Mouse (Mus musculus) adrenal gland, postnatal 10 days (tissue): ENCODE data around the gene Mthfd1. TPM values are rescaled to one million over a fixed set of nuclear protein-coding genes. Genes with fewer than 3 reads are reported as not detected.
A peak's percentile ranks its signal among the peaks of the same experiment; 100 is the strongest.

Experiments used
- DNase-seq: peaks from one replicate; pipeline ENCODE4 v3.0.0; 2021; ENCODE audit warnings: mixed read lengths
- total RNA-seq, 2 experiments: library from RNA; stranded (reverse); gene quantifications; 2 replicates each; pipeline ENCODE4 v1.2.3; 2021

The Mthfd1 gene
- total RNA-seq, 2 experiments from 2014 or later, result 51.5 to 52.5 TPM

DNA sequence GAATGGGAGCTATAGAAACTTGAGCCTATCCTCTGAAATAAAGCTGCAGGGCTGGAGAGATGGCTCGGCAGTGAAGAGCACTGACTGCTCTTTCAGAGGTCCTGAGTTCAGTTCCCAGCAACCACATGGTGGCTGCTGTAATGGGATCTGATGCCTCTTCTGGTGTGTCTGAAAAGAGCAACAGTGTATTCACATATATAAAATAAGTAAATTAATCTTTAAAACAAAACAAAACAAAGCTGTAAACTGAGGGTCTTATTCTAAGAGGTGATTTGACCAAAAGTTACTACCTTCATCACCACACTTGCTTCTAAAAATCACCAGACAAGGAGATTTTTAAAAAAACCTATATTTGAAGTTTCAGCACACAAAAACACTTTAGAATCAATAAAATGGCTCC, 105.8 kb downstream of the Mthfd1 start:
- no peak for DNase-seq

DNA sequence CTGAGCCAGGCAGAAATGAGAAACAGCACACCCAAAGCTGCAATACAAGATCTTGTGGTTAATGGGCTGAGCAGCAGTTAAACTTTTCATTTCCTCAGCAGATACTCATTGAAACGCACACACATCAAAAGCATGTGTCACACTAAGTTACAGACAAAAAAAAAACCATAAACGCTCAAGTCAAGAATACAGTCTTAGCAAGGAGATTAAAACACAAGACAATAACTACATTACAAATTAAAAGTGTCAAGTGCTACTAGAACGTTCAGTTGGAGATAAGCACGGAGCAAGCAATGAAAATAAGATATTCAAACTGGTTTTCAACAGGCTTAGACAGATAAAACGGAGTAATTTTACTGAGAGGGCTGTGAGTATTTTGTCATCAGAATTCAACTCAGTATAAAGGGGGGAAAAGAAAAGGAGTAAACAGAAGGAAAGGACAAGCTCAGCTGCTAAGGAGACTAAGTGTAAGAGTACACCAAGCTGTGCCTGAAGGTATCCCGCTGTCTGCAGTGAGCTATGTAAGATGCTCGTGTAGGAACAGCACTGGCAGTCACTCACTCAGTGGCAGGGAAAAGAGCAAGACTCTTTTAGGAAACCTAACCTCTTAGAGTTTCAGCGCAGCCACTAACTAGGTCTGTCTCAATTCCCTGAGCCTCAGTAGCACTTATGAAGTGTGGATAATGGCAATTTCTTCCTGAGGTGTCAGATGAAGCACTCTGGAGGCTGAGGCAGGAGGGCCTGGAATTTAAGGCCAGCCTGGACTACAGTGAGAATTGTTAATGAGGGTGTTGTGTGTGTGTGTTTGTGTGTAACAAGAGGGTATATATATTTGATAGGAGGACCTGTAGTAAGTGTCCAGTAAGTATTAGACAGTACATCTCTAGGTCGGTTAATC, 106.6 kb downstream of the Mthfd1 start:
- no peak for DNase-seq

DNA sequence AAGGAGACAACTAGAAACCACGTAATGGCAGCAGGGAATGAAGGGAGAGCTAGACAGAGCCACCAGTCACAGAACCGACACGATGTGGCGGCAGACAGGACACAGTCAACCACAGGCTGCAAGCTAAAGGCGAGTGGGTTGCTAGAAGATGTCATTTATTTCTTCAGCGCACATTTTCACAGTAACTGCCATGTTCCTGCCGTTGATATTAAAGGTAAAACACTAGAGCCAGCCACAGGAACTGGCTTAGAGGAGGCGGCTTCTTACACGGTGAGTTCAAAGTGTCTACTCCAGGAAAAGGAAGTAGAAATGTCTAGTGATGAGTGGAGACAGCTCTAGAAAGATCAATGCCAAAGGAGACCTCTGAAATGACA, 107.2 kb downstream of the Mthfd1 start:
- DNase-seq, result no peak

DNA sequence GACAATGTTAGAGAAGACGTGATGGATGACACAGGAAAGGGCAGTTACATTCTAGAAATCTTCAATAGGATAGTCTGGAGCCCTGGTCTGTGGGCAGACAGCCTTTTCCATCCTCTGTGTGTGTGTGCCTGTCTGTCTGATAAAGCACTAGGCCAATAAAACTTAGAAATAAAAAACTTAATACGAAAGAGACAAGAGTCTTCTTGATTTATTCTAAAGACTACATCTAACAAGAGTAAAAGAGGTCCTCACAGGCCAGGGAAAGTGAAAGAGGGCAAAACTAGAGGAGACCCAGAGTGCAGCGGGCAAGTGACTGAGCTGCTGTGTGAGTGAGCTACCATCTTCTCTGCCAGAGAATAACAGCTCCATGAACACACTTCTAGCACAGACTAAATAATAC, 111.2 kb downstream of the Mthfd1 start:
- DNase-seq, result no peak

DNA sequence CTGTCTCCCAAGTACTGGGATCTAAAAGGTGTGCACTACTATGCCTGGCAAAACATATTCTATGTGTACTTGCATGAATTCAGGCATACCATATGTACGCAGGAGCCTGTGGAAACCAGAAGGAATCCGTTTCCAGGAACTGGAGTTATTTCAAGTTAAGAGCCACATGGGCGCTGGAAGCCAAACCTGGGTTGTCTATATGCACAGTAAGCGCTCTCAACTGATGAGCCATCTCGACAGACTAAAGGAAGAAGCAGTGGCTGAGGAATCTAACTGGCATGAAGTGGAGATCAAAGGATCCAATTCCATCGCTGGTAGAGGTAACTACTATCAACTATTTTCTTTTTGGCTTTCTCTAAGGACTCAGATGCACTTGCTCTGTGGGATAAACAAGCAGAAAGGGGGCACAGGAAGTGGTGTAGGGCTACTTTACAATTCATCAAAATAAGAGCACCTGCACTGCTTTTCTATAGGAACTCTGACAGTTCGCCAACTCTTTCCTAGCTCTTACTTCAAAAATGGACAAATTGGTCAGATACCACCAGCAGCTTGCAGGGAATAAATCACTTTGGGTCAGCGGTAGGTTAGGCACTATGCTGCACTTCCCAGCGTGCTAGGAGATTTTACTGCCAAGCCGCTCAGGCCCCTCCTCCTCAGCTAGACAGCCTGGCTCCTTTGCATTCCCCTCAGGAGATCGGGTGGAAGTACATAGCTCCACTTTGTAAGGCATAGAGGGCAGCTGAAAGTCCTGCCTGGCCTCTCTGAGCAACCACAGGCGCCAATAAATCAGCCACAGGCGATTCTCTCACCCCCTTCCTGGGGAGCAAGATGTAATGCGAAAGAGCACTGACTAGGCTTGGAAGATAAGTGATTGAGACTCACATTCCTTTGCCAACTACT, 112.2 kb downstream of the Mthfd1 start:
- peak; percentile 64 for DNase-seq

DNA sequence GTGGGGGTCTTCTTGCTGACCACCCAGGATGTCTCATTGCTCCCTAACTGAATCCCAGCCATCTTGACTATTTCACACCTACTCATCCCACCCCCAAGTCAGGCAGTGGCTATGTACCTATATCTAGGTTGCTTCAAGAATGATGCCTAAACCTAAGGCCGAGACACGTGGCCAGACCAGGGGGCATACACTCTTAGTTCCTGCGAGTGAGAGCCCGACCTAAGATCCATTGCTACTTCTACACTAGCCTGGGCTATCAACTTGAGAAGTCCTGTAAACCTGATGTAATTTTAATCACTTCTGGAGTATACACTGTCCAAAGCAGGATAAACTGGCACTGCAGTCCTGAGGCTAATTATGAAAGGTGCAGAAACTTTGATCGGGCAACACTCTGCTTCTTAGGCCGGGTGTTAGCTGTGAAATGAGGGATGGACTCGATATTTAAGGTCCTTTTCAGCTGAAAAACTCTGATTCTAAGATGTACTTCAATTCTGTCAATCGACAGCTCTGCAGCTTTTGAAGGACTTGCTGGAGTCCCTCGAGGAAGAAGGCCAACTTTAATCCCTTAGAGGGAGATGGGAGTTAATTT, 113.2 kb downstream of the Mthfd1 start:
- no peak for DNase-seq

DNA sequence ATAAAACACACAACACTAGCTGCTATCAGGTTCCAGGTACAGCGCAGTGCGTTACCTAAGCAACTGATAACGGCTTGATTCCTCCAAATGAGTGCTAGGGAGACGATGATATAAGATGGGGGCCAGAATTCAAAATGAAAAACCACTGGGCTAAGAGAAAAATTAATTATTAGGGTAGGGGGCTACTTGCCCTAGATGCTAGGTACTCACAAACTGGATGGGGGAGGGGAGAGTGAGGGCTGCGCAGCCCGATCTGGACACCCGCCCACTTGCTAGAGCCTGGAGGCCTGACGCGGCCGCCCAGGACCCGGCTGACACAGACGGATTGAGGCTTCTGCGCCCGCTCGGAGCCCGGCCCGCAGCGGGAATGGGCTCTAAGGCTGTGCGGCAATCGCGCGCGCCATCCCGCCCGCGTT, 113.7 kb downstream of the Mthfd1 start:
- DNase-seq, result peak; percentile 73

Other genes with a start within 250 kb of the Mthfd1 start
- gene Esr2, start 78.0 kb upstream of the Mthfd1 start, total RNA-seq, result not detected
- gene Tex21, start 8.6 kb upstream of the Mthfd1 start, total RNA-seq, result not detected
- 1 to 10 TPM; 4.6 to 7.0 TPM for gene Akap5, start 69.6 kb downstream of the Mthfd1 start, total RNA-seq
- 10 to 100 TPM in 1 of 2 experiments, 1 to 10 TPM in 1; 8.7 to 15.9 TPM for gene Zbtb25, start 114.3 kb downstream of the Mthfd1 start, total RNA-seq
- gene Zbtb1, start 115.0 kb downstream of the Mthfd1 start, total RNA-seq, result 1 to 10 TPM; 5.7 to 7.2 TPM
- gene Hspa2, start 148.9 kb downstream of the Mthfd1 start, total RNA-seq, result 10 to 100 TPM; 16.7 to 18.6 TPM
- gene Ppp1r36, start 162.2 kb downstream of the Mthfd1 start, total RNA-seq, result under 1 TPM in 1 of 2 experiments, not detected in 1; 0.45 TPM